Mouse (Mus musculus) lung, embryonic 14.5 days (tissue): Measurements from ENCODE around the gene Cyp4b1. TPM values are rescaled to one million over a fixed set of nuclear protein-coding genes. Genes with fewer than 3 reads are reported as not detected.
"Not testable (repeated sequence)": the region's sequence is repeated elsewhere in the genome, so short reads cannot be mapped to it uniquely, and the experiment has no call there.

Experiments used
- ATAC-seq: fragments of 200-750 bp; cut with Nextera tagmentation; 2 replicates; pipeline ENCODE4 v1.8.0; 2017; ENCODE audit warnings: mild to moderate bottlenecking, moderate TSS enrichment, moderate library complexity; ENCODE audit not compliant: insufficient read depth
- DNase-seq: peaks from one replicate; pipeline ENCODE4 v3.0.0-alpha.2; 2015
- H3K27ac ChIP-seq: fragments of 300-500 bp; sonication (generic); 2 replicates; pipeline ENCODE4 v1.5.1; 2014; ENCODE audit warnings: low read depth, mild to moderate bottlenecking, moderate library complexity
- H3K27me3 ChIP-seq: fragments of 300-500 bp; sonication (generic); 2 replicates; pipeline ENCODE4 v1.6.1; 2014; ENCODE audit warnings: low read length, control low read depth; ENCODE audit not compliant: insufficient read depth
- H3K36me3 ChIP-seq: fragments of 300-500 bp; sonication (generic); 2 replicates; pipeline ENCODE4 v1.6.1; 2014; ENCODE audit warnings: control low read depth; ENCODE audit not compliant: insufficient read depth
- H3K4me1 ChIP-seq: fragments of 300-500 bp; sonication (generic); 2 replicates; pipeline ENCODE4 v1.6.1; 2014; ENCODE audit warnings: antibody characterized with exemption, control low read depth; ENCODE audit not compliant: insufficient read depth
- H3K4me2 ChIP-seq: fragments of 300-500 bp; sonication (generic); 2 replicates; pipeline ENCODE4 v1.6.1; 2014; ENCODE audit warnings: mild to moderate bottlenecking
- H3K4me3 ChIP-seq: fragments of 300-500 bp; sonication (generic); 2 replicates; pipeline ENCODE4 v1.5.1; 2014; ENCODE audit warnings: low read depth, low read length
- H3K9ac ChIP-seq: fragments of 300-500 bp; sonication (generic); 2 replicates; pipeline ENCODE4 v1.6.1; 2014
- H3K9me3 ChIP-seq: fragments of 300-500 bp; sonication (generic); 2 replicates; pipeline ENCODE4 v1.6.1; 2016; ENCODE audit warnings: low read depth, low read length, control low read depth
- CTCF ChIP-seq: IDR thresholded peaks from 2 replicates; pipeline ENCODE4 v1.5.1; 2016; ENCODE audit warnings: antibody characterized with exemption, low read depth
- WGBS: fragments of 180-500 bp; shearing (Covaris S2); extraction: QIAGEN DNeasy Blood & Tissue Kit; methylation state at CpG from one replicate; pipeline ENCODE4 v1.1.7; 2014; 5-methylcytosine and 5-hydroxymethylcytosine counted together
- polyA plus RNA-seq: library from polyadenylated mRNA; unstranded; fragments of >200 nt; fragmentation: Nextera tagmentation; extraction: Ambion mirVana; gene quantifications from 2 replicates; pipeline ENCODE4 v1.2.1, GENCODE M21; 2014

Cyp4b1 gene
- polyA plus RNA-seq, 1 experiment from 2014 or later = 7.6 TPM

GRCm38 (mm10) chr4:115650866-115651265, 3.3 kb upstream of the Cyp4b1 start:
- no peaks in the 10 kb centered on the region for H3K9me3 ChIP-seq
- no peaks in the 10 kb centered on the region for H3K36me3 ChIP-seq
- TF ChIP-seq CTCF = no peak
- no peak overlapping the region for H3K27ac ChIP-seq
- DNase-seq = no peak
- no peak overlapping the region for H3K4me2 ChIP-seq
- no peaks in the 10 kb centered on the region for H3K27me3 ChIP-seq
- no peaks in the 10 kb centered on the region for H3K4me1 ChIP-seq
- WGBS = 76% methylated on average over 5 of the region's 5 CpGs
- H3K9ac ChIP-seq = no peak overlapping the region
- no peak overlapping the region for H3K4me3 ChIP-seq
- no peak for ATAC-seq

- H3K36me3 ChIP-seq = no peaks in the 10 kb centered on the region
- no peaks in the 10 kb centered on the region for H3K27me3 ChIP-seq
- ATAC-seq (no peak), DNase-seq (no peak)
- H3K4me1 ChIP-seq = no peaks in the 10 kb centered on the region
- no peak overlapping the region for H3K27ac ChIP-seq
- no peak overlapping the region for H3K4me2 ChIP-seq
- no peaks in the 10 kb centered on the region for H3K9me3 ChIP-seq
- H3K4me3 ChIP-seq = no peak overlapping the region
- no peak for TF ChIP-seq CTCF
- H3K9ac ChIP-seq = no peak overlapping the region
These were observed 1.8 kb upstream of the Cyp4b1 start for GRCm38 (mm10) chr4:115649344-115649743.

- Histone ChIP-seq H3K4me2 (no peak overlapping the region), H3K9me3 (no peaks in the 10 kb centered on the region), H3K27ac (no peak overlapping the region), H3K4me1 (no peaks in the 10 kb centered on the region), H3K4me3 (no peak overlapping the region), H3K36me3 (no peaks in the 10 kb centered on the region), H3K9ac (no peak overlapping the region), H3K27me3 (no peaks in the 10 kb centered on the region)
- 67% methylated on average over 2 of the region's 2 CpGs for WGBS
- DNase-seq (no peak), ATAC-seq (no peak)
- no peak for TF ChIP-seq CTCF
These were observed 1.2 kb upstream of the Cyp4b1 start for GRCm38 (mm10) chr4:115648752-115649151.

GRCm38 (mm10) chr4:115645371-115645770, 2.2 kb downstream of the Cyp4b1 start:
- H3K4me1 ChIP-seq = no peaks in the 10 kb centered on the region
- DNase-seq = no peak
- no peak overlapping the region for H3K9ac ChIP-seq
- H3K36me3 ChIP-seq = no peaks in the 10 kb centered on the region
- H3K9me3 ChIP-seq = no peaks in the 10 kb centered on the region
- no peak for ATAC-seq
- no peaks in the 10 kb centered on the region for H3K27me3 ChIP-seq
- no peak overlapping the region for H3K4me3 ChIP-seq
- no peak overlapping the region for H3K27ac ChIP-seq
- no peak for TF ChIP-seq CTCF
- H3K4me2 ChIP-seq = no peak overlapping the region

GRCm38 (mm10) chr4:115642967-115643754, 4.4 kb downstream of the Cyp4b1 start:
- no peak overlapping the region for H3K4me3 ChIP-seq
- peak; percentile 74 for DNase-seq
- no peak for TF ChIP-seq CTCF
- H3K4me2 ChIP-seq = no peak overlapping the region
- H3K27ac ChIP-seq = no peak overlapping the region
- no peak overlapping the region for H3K9ac ChIP-seq
- no peaks in the 10 kb centered on the region for H3K4me1 ChIP-seq
- H3K36me3 ChIP-seq = no peaks in the 10 kb centered on the region
- ATAC-seq = peak; percentile 77
- no peaks in the 10 kb centered on the region for H3K27me3 ChIP-seq
- no peaks in the 10 kb centered on the region for H3K9me3 ChIP-seq
- 35% methylated on average over 5 of the region's 5 CpGs for WGBS

- not testable (repeated sequence) for H3K4me1 ChIP-seq, DNase-seq, H3K9me3 ChIP-seq, H3K4me3 ChIP-seq, ATAC-seq, H3K4me2 ChIP-seq, H3K27me3 ChIP-seq, H3K9ac ChIP-seq, H3K36me3 ChIP-seq, H3K27ac ChIP-seq
- 97% methylated on average over 3 of the region's 3 CpGs for WGBS
These were observed 22.0 kb downstream of the Cyp4b1 start for GRCm38 (mm10) chr4:115625560-115625959.

GRCm38 (mm10) chr4:115614005-115614404, 33.5 kb downstream of the Cyp4b1 start:
- H3K4me3 ChIP-seq = no peak overlapping the region
- H3K27me3 ChIP-seq = no peaks in the 10 kb centered on the region
- H3K4me2 ChIP-seq = no peak overlapping the region
- no peaks in the 10 kb centered on the region for H3K36me3 ChIP-seq
- H3K4me1 ChIP-seq = no peaks in the 10 kb centered on the region
- DNase-seq (no peak), ATAC-seq (no peak)
- no peak overlapping the region for H3K9ac ChIP-seq
- H3K27ac ChIP-seq = no peak overlapping the region
- no peaks in the 10 kb centered on the region for H3K9me3 ChIP-seq
- no peak for TF ChIP-seq CTCF

- H3K9me3 ChIP-seq, H3K27ac ChIP-seq, DNase-seq, H3K4me2 ChIP-seq, H3K27me3 ChIP-seq, H3K36me3 ChIP-seq, H3K4me1 ChIP-seq, H3K4me3 ChIP-seq, ATAC-seq, H3K9ac ChIP-seq: not testable (repeated sequence)
- WGBS = 86% methylated on average over 8 of the region's 8 CpGs
These were observed 46.9 kb downstream of the Cyp4b1 start, which contains the start of gene Cyp4a32 for GRCm38 (mm10) chr4:115600611-115601010. Gene Cyp4a32, plus strand, starts transcription at chr4:115600969.
